Mouse (Mus musculus) E14TG2a.4 (cell line): Measurements from ENCODE around the gene Tenm2.

ENCODE experiments used
- H3K27me3 ChIP-seq: 2 replicates; pipeline ENCODE4 v1.6.1; 2014; ENCODE audit warnings: low read length, control low read depth; ENCODE audit not compliant: insufficient read depth
- H3K36me3 ChIP-seq: 2 replicates; pipeline ENCODE4 v1.6.1; 2014; ENCODE audit warnings: low read length, control low read depth; ENCODE audit not compliant: insufficient read depth
- H3K4me1 ChIP-seq: replicated peaks from 2 replicates; pipeline ENCODE4 v1.6.1; 2014; ENCODE audit warnings: low read depth, low read length, control low read depth
- H3K4me3 ChIP-seq: replicated peaks from 2 replicates; pipeline ENCODE4 v1.5.1; 2014; ENCODE audit warnings: mild to moderate bottlenecking, low read length
- H3K9me3 ChIP-seq: 2 replicates; pipeline ENCODE4 v1.6.1; 2014; ENCODE audit warnings: low read length, control low read depth
- CTCF ChIP-seq: conservative IDR thresholded peaks from 2 replicates; pipeline ENCODE4 v1.5.1; 2014; ENCODE audit warnings: low read length
- NANOG ChIP-seq: IDR thresholded peaks from 2 replicates; pipeline ENCODE4 v1.6.1; 2014; ENCODE audit warnings: borderline replicate concordance, low read length, mixed read lengths
- POU5F1 ChIP-seq: IDR thresholded peaks from 2 replicates; pipeline ENCODE4 v1.6.1; 2014; ENCODE audit warnings: low read length, borderline replicate concordance

Tenm2 gene

GRCm38 (mm10) chr11:36338424-36338823 lies 897.3 kb downstream of the Tenm2 start:
- H3K36me3 ChIP-seq: no peaks in the 10 kb centered on the region
- no peak for TF ChIP-seq CTCF
- no peak for TF ChIP-seq POU5F1
- no peak for TF ChIP-seq NANOG
- no peaks in the 10 kb centered on the region for H3K9me3 ChIP-seq
- peaks cover 7% of the 10 kb centered on the region for H3K4me1 ChIP-seq
- H3K4me3 ChIP-seq: no peak overlapping the region
- H3K27me3 ChIP-seq: 0 out of 2 replicates have a peak, but pooled peaks cover 2% of the 10 kb centered on the region

- TF ChIP-seq NANOG (no peak), CTCF (no peak), POU5F1 (no peak)
- Histone ChIP-seq H3K4me3 (no peak overlapping the region), H3K9me3 (no peaks in the 10 kb centered on the region), H3K27me3 (0 out of 2 replicates have a peak, but pooled peaks cover 2% of the 10 kb centered on the region), H3K36me3 (no peaks in the 10 kb centered on the region), H3K4me1 (peaks cover 7% of the 10 kb centered on the region)
These were observed 898.7 kb downstream of the Tenm2 start for GRCm38 (mm10) chr11:36337063-36337462.

- H3K36me3 ChIP-seq: no peaks in the 10 kb centered on the region
- H3K4me3 ChIP-seq: no peak overlapping the region
- TF ChIP-seq POU5F1 (no peak), NANOG (no peak), CTCF (no peak)
- H3K27me3 ChIP-seq: no peaks in the 10 kb centered on the region
- peaks cover 7% of the 10 kb centered on the region for H3K4me1 ChIP-seq
- no peaks in the 10 kb centered on the region for H3K9me3 ChIP-seq
These were observed 900.6 kb downstream of the Tenm2 start for GRCm38 (mm10) chr11:36335147-36335546.

- Histone ChIP-seq H3K9me3 (no peaks in the 10 kb centered on the region), H3K4me3 (no peak overlapping the region), H3K27me3 (no peaks in the 10 kb centered on the region), H3K36me3 (no peaks in the 10 kb centered on the region), H3K4me1 (peaks cover 7% of the 10 kb centered on the region)
- TF ChIP-seq CTCF: no peak
- TF ChIP-seq POU5F1: no peak
- no peak for TF ChIP-seq NANOG
These were observed 901.5 kb downstream of the Tenm2 start for GRCm38 (mm10) chr11:36334100-36334735.

- no peaks in the 10 kb centered on the region for H3K27me3 ChIP-seq
- no peaks in the 10 kb centered on the region for H3K36me3 ChIP-seq
- peaks cover 7% of the 10 kb centered on the region for H3K4me1 ChIP-seq
- TF ChIP-seq CTCF (no peak), POU5F1 (no peak), NANOG (no peak)
- H3K4me3 ChIP-seq: no peak overlapping the region
- H3K9me3 ChIP-seq: no peaks in the 10 kb centered on the region
These were observed 903.5 kb downstream of the Tenm2 start for GRCm38 (mm10) chr11:36332222-36332621.

GRCm38 (mm10) chr11:36331408-36332178 lies 904.2 kb downstream of the Tenm2 start:
- Histone ChIP-seq H3K36me3 (no peaks in the 10 kb centered on the region), H3K4me1 (peaks cover 7% of the 10 kb centered on the region), H3K9me3 (no peaks in the 10 kb centered on the region), H3K27me3 (no peaks in the 10 kb centered on the region), H3K4me3 (no peak overlapping the region)
- TF ChIP-seq POU5F1 (no peak), CTCF (no peak), NANOG (no peak)

GRCm38 (mm10) chr11:36327243-36327642 lies 908.5 kb downstream of the Tenm2 start:
- no peak overlapping the region for H3K4me3 ChIP-seq
- no peaks in the 10 kb centered on the region for H3K36me3 ChIP-seq
- 0 out of 2 replicates have a peak, but pooled peaks cover 3% of the 10 kb centered on the region for H3K27me3 ChIP-seq
- H3K4me1 ChIP-seq: no peaks in the 10 kb centered on the region; the same call in 1 of the 2 replicates
- no peaks in the 10 kb centered on the region for H3K9me3 ChIP-seq
- TF ChIP-seq NANOG (no peak), POU5F1 (no peak), CTCF (no peak)

- Histone ChIP-seq H3K27me3 (no peaks in the 10 kb centered on the region), H3K36me3 (no peaks in the 10 kb centered on the region), H3K9me3 (no peaks in the 10 kb centered on the region), H3K4me3 (no peak overlapping the region), H3K4me1 (peaks cover 5% of the 10 kb centered on the region)
- TF ChIP-seq CTCF: no peak
- TF ChIP-seq POU5F1: no peak
- no peak for TF ChIP-seq NANOG
These were observed 926.4 kb downstream of the Tenm2 start for GRCm38 (mm10) chr11:36309317-36309716.

GRCm38 (mm10) chr11:36307276-36307675 lies 928.5 kb downstream of the Tenm2 start:
- TF ChIP-seq NANOG (no peak), CTCF (no peak), POU5F1 (no peak)
- H3K4me1 ChIP-seq: peaks cover 5% of the 10 kb centered on the region
- no peak overlapping the region for H3K4me3 ChIP-seq
- H3K36me3 ChIP-seq: no peaks in the 10 kb centered on the region
- H3K9me3 ChIP-seq: no peaks in the 10 kb centered on the region
- no peaks in the 10 kb centered on the region for H3K27me3 ChIP-seq
